Mouse (Mus musculus) T-helper 17 cell (primary cell): ENCODE measurements at regions not wholly inside any gene's neighbourhood (a gene's known extent, or its start where the extent isn't known, plus 50 kb on each side); places are given as distances from the start of the nearest gene placed in this dataset.

Source experiments
- in situ Hi-C, 2 experiments: fragments of 300-600 bp; cut with MboI, MseI; formaldehyde crosslinking; loops; 1 replicate in 1 of 2; 2 replicates in 1 of 2; pipeline ENCODE4 v1.15.1; 2025; ENCODE audit warnings: high pct_unique_total_duplicates in 2 of 2

DNA sequence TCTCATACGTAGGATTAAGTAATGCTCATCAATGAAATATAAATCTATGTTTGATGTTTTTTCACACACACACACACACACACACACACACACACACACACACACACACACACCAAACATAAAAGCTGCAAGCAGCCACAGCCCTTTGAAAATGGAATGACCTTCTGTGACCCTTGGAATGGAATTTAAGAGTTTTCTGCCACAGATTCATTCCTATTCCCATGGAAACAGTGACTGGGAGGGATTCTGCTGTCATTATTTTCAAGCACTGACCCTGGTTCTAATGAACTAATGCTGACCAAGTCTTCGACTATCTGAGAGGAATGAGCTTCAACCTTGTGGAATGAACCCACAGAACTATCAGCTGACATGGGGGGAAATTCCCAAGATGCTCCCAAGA is 156.7 kb upstream of the Cnr1 start:
- in situ Hi-C loops: no loop called here

DNA sequence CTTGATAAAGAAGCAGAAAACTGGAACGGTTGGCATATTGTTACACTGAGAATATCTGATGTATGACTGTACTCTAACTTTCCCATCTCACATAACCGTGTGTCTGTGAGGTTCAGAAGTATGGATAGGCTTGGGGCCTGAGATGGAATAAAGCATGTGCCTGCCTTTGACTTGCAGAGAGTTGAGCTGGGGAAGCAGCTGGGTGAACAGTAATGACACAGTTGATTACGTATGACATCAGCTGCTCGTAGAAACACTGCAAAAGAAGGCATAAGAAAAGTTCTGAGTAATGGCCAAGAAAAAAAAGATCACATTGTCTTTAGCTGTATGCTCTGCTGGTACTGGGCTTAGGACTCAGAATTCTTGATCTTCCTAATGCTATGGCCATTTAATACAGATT is 138.4 kb upstream of the Cnr1 start:
- in situ Hi-C loops: no loop called here

- in situ Hi-C loops: no loop called here
Observed at GRCm38 (mm10) chr4:33786958-33787357, 137.4 kb upstream of the Cnr1 start.

DNA sequence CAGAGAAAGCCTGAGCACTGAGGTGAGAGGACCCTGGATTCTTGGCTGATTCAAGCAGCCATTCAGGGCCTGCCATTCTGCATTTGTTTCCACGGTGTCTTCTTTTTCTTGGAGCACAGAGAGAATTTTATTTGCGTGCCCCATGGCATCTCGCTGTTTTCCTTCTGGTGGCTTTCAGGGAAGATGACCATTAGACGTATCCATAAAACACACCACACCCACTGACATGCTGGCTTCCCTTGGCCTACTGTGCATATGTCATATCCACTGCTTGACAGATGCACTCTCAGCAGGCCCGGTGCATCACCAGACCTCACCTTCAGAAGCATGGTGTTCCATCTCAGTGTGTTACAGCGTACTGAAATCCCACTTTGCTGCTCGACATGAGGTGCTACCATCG is 131.0 kb upstream of the Cnr1 start:
- in situ Hi-C loops: no loop called here

- in situ Hi-C loops: no loop called here
Observed at GRCm38 (mm10) chr4:33795461-33795860, 128.9 kb upstream of the Cnr1 start.

DNA sequence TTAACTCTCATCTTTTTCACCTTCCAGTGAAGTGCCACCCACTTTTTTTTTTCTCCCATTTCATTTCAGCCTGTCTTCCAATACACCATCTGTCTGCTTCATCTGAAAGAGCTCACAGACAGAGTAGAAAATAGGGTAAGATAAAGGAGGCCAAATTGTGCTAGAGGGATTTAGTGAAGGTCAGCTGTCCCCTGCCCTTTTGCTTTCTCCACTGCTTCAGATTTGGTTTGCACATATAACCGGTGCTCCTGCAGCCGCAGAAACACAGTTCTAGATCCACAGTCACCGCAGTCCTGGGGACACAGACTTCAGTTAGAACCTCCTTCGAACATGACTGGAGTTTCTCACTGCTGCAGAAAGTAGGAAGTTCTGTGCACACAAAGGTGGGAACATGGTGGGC is 126.4 kb upstream of the Cnr1 start:
- in situ Hi-C loops: no loop called here

- in situ Hi-C loops: no loop called here
Observed at GRCm38 (mm10) chr4:33798654-33799053, 125.7 kb upstream of the Cnr1 start.

DNA sequence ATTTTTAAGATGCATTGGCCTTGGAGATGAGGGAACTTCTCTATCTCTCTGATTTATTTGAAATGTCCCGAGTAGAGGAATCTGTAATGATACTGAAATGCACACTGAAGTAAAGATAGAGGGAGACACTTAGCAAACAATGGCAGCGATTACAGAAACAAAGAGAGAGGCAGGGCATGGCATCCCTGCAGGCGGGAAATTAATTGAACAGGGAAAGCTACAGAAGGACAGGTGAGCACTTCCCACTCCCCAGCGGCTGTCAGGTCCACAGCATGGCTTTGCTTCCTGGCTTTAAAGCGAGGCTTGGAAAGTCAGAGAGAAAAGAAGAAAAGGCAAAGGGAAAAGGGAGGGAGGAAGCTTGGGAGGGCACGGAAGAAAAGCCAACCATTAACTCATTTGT is 125.3 kb upstream of the Cnr1 start:
- in situ Hi-C loops: no loop called here

DNA sequence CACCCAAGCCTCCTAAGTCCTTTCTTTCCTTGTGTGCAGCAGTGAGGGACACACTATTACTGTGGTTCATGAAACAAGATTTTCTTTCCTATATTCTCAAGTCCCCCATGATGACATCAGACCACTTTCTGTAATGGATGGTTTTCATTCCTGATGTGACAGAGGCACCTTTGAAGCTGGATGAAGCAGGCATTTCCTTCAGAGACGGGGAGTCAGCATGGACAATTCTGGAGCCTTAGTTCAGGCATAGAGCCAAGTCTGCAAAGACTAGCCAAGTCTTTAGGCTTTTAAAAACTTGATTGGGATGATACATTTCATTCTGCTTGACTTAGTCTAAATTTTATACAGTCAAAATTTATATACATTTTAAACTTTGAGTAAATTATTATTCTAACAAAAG is 124.6 kb upstream of the Cnr1 start:
- in situ Hi-C loops: no loop called here

GRCm38 (mm10) chr4:33812338-33812737 is 112.1 kb upstream of the Cnr1 start:
- in situ Hi-C loops: no loop called here

- in situ Hi-C loops: no loop called here
Observed at GRCm38 (mm10) chr4:33823850-33824249, 100.5 kb upstream of the Cnr1 start.

DNA sequence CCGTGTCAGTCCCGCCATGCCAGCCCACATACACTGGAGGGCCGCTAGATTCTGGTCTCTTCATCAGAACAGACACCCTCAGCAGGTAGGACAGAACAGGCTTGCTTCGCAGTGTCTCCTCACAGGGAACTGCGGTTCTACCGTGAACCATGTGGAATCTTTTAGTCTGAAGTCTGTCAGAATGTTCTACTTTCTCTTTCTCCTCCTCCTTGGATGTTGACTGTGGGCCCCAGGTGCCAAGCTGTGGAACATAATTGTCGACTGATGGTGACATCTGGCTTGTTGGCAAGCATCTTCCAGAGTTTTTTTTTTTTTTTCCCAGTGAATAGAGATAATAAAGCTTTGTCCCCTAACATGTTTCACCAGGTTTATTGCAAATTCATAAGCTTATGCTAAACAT is 91.3 kb upstream of the Cnr1 start:
- in situ Hi-C loops: no loop called here

DNA sequence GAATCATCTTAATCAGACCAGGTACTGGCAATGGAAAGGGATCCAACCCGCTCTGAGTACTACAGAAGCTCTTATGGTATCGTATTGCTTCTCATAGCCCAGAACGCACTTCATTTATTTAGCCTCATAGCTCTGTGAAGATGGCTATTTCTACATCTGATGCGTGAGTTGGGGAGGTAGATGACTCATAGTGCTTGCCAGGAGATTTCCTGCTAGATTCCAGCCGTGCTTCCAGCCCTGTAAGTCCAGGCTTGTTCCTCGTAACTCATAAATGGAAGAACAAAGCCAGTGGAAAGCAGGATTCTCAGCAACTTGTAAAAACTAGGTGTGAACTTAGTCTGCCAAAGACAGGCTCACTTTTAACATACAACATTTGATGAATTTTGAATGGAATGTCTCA is 86.0 kb upstream of the Cnr1 start:
- in situ Hi-C loops: no loop called here

DNA sequence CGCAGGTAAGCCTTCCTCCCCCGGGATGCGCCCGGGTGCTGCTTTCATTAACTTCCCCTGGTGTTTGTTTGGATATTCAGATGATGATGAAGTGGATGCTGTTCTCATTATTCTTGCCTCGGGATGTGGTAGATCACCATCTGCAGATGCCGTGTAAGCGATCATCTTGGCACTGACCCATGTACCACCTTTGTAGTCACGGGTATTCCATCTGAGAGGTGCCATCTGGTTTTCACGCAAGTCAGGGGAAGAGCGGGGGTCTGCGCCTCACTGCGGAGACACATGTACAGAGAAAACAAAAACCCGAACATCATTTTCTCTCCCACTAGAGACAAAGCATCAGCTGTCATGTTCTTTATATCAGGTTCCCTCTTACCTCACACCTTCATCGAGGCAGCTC is 84.3 kb upstream of the Cnr1 start:
- in situ Hi-C loops: no loop called here

DNA sequence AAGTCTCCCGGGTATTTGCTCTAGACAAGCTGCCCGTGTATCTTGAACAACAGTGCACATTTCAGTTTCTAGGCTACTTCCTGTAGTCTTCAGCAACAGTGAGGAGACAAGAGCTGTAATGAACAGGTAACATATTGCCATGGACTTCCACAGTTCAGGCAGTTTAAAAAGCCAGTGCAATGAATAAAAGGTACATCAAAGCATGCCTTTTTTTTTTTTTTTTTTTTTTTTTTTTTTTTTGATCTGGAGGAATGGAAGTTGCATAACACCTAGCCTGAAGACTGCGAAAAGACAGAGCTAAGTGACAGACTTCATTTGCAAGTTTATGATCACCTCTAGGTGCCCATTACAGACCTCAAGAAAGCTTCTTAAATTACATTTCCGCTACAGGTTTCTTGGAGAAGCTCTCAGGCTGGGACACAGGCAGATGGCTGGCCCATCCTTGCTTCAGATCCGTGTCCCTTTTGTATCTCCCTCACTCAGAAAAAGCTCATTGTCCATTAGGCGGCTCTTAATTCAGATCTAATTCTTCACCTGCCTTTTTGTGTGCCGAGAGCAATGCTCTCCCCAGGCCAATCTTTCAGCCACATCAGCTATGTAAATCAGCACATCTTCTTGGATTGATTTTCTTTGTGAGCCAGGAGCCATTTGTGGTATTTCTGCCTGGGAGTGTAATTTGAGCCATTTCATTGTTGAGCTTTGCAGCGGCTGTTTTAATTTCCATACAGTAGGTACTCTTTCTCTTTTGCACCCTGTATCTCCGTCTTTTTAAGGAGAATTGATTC is 78.6 kb upstream of the Cnr1 start:
- in situ Hi-C loops: no loop called here

- in situ Hi-C loops: no loop called here
Observed at GRCm38 (mm10) chr4:33850249-33850648, 74.1 kb upstream of the Cnr1 start.

GRCm38 (mm10) chr4:33852294-33852693 is 72.1 kb upstream of the Cnr1 start:
- in situ Hi-C loops: no loop called here

- in situ Hi-C loops: no loop called here
Observed at GRCm38 (mm10) chr4:33855112-33855511, 69.3 kb upstream of the Cnr1 start.

DNA sequence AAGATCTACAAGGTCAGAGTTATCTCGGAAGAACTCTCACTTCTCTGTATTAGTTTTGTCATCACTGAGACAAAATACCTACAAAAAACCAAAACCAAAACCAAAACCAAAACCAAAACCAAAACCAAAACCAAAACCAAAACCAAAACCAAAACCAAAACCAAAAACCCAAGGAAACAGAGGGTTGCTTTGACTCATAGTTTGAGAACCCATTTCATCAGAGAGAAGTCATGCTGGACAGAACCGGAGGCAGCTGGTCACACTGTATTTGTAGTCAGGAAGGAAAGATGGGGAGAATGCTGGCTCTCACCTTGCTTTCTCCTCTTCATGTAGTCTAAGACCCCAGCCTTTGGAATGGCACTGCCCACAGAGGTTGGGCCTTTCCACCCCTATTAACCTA is 57.3 kb upstream of the Cnr1 start:
- in situ Hi-C loops: no loop called here

DNA sequence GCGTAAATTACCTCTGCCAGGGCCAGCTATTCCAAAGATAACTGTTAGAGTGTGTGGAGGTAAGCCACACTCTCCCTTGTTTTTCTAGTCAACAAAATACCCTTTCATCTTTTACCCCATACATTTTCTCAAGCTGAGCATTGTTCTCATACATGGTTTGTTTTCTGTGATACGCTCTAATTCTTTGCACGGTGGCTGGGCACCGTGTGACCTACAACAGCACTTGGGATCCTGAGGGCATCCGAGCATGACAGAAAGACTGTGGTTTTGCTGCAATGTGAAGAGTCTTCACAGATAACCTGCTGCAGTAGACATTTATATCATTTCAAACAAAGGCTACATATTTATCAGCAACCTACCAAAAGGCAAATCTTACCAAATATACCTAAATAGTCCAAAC is 55.1 kb upstream of the Cnr1 start:
- in situ Hi-C loops: no loop called here
